Comparison of ENCODE assay signal across 8 mouse cellular contexts in the genomic region with DNA sequence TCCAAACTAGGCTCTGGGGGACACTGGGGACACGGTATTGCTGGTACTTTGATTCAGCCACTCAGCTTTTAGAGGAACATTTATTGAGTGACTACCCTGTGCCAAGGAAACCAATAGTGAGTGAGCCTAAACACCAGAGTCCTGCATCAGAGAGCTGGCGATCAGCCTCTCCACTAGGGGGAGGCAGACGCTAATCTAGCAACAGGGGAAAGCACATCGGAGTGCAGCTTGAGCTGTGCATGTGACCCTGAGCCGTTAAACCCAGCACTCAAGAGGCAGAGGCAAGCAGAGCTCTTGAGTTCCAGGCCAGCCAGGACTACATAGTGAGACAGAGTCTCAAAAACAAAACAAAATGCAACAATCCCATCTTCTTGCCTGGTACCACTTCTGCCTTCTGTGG.
A peak's percentile ranks its signal among the peaks of the same experiment; 100 is the strongest.
DNase-seq lines count a peak whose midpoint lies in the region; ATAC-seq lines count a peak whose summit lies in the region.

No protein-coding gene starts in this region.

- no peak for DNase-seq in frontal cortex, postnatal 10 days (ENCODE audit: low spot score in 2 of 2)
- peak; percentile 37 to 56 for DNase-seq in urinary bladder, postnatal 36 days (ENCODE audit: low spot score in 2 of 2)
- no peak for DNase-seq in urinary bladder, postnatal 10 days (ENCODE audit: low spot score)
- DNase-seq in embryo, embryonic 10.5 days (ENCODE audit: low spot score): peak; percentile 70
- DNase-seq in kidney, adult 8-10 months: peak; percentile 53 to 72
- peak; percentile 72 for DNase-seq in lung, postnatal 10 days
- peak; percentile 54 to 55 for DNase-seq in thymus, postnatal 36 days

- ATAC-seq in frontal cortex, adult (ENCODE audit: low TSS enrichment): peak; percentile 89

Comparison
In these comparisons a context has a peak if more than half of its experiments do, and no peak if none do; other contexts are left out.
1. DNase-seq: peak in urinary bladder, postnatal 36 days (2 of 2), embryo, embryonic 10.5 days (single experiment), kidney, adult 8-10 months (2 of 2), lung, postnatal 10 days (single experiment) and thymus, postnatal 36 days (2 of 2); none in frontal cortex, postnatal 10 days (0 of 2) and urinary bladder, postnatal 10 days (single experiment).